Mouse (Mus musculus) intestine, embryonic 16.5 days (tissue): ENCODE results near the gene Gm20388. TPM values are rescaled to one million over a fixed set of nuclear protein-coding genes. Genes with fewer than 3 reads are reported as not detected.

Experiments
- ATAC-seq: fragments of 200-750 bp; cut with Nextera tagmentation; 2 replicates; pipeline ENCODE4 v1.8.0; 2017; ENCODE audit warnings: moderate TSS enrichment, moderate library complexity
- H3K27ac ChIP-seq: fragments of 300-500 bp; sonication (generic); 2 replicates; pipeline ENCODE4 v1.5.1; 2014; ENCODE audit warnings: mild to moderate bottlenecking, low read length
- H3K27me3 ChIP-seq: fragments of 300-500 bp; sonication (generic); replicated peaks from 2 replicates; pipeline ENCODE4 v1.6.1; 2014; ENCODE audit warnings: low read length, control low read depth, mixed read lengths; ENCODE audit not compliant: control insufficient read depth, insufficient read depth
- H3K36me3 ChIP-seq: fragments of 300-500 bp; sonication (generic); 2 replicates; pipeline ENCODE4 v1.6.1; 2014; ENCODE audit warnings: low read length, control low read depth; ENCODE audit not compliant: control insufficient read depth, insufficient read depth
- H3K4me1 ChIP-seq: fragments of 300-500 bp; sonication (generic); 2 replicates; pipeline ENCODE4 v1.6.1; 2014; ENCODE audit warnings: low read length, control low read depth, mixed read lengths; ENCODE audit not compliant: control insufficient read depth, insufficient read depth
- H3K4me2 ChIP-seq: fragments of 300-500 bp; sonication (generic); 2 replicates; pipeline ENCODE4 v1.6.1; 2014; ENCODE audit warnings: low read depth, low read length, control low read depth
- H3K4me3 ChIP-seq: fragments of 300-500 bp; sonication (generic); 2 replicates; pipeline ENCODE4 v1.5.1; 2014; ENCODE audit warnings: mild to moderate bottlenecking, low read length
- H3K9ac ChIP-seq: fragments of 300-500 bp; sonication (generic); 2 replicates; pipeline ENCODE4 v1.6.1; 2014; ENCODE audit warnings: low read depth, low read length
- H3K9me3 ChIP-seq: fragments of 300-500 bp; sonication (generic); 2 replicates; pipeline ENCODE4 v1.6.1; 2016; ENCODE audit warnings: low read length, control low read depth; ENCODE audit not compliant: control insufficient read depth
- WGBS: fragments of 180-500 bp; shearing (Covaris S2); extraction: QIAGEN DNeasy Blood & Tissue Kit; methylation state at CpG from one replicate; pipeline ENCODE4 v1.1.7; 2014; 5-methylcytosine and 5-hydroxymethylcytosine counted together
- polyA plus RNA-seq: library from polyadenylated mRNA; unstranded; fragments of >200 nt; fragmentation: Nextera tagmentation; extraction: Ambion mirVana; gene quantifications from 2 replicates; pipeline ENCODE4 v1.2.1, GENCODE M21; 2015

Gene Gm20388
- polyA plus RNA-seq, 1 experiment from 2014 or later = 5.8 TPM

DNA sequence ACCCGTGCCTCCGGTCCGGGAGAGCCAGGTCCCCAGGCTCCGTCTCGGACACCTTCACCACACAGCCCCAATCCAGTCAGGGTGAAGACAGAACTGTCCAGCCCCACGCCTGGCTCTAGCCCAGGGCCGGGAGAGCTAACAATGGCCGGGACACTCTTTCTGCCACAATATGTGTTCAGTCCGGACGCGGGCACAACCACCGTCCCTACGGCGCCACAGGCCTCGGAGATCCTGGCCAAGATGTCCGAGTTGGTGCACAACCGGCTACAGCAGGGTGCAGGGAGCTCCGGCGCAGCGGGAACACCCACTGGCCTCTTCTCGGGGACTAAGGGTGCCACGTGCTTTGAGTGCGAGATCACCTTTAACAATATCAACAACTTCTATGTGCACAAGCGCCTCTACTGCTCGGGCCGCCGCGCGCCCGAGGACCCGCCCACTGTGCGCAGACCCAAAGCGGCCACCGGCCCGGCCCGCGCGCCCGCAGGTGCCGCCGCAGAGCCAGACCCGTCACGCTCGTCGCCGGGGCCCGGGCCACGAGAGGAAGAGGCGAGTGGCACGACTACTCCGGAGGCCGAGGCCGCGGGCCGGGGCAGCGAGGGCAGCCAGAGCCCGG, 2425.1 kb downstream of the Gm20388 start:
- peak; percentile 7; the same call in 1 of the 2 replicates for ATAC-seq
- H3K4me1 ChIP-seq = peaks cover 18% of the 10 kb centered on the region
- 34% methylated on average over 57 of the region's 57 CpGs for WGBS
- peak overlapping the region; percentile 78 for H3K4me2 ChIP-seq
- H3K27ac ChIP-seq = no peak overlapping the region
- peak overlapping the region; percentile 51 for H3K4me3 ChIP-seq
- H3K36me3 ChIP-seq = peaks cover 35% of the 10 kb centered on the region
- peak overlapping the region; percentile 57 for H3K9ac ChIP-seq
- peaks cover 14% of the 10 kb centered on the region for H3K27me3 ChIP-seq
- H3K9me3 ChIP-seq = no peaks in the 10 kb centered on the region; the same call in 1 of the 2 replicates

DNA sequence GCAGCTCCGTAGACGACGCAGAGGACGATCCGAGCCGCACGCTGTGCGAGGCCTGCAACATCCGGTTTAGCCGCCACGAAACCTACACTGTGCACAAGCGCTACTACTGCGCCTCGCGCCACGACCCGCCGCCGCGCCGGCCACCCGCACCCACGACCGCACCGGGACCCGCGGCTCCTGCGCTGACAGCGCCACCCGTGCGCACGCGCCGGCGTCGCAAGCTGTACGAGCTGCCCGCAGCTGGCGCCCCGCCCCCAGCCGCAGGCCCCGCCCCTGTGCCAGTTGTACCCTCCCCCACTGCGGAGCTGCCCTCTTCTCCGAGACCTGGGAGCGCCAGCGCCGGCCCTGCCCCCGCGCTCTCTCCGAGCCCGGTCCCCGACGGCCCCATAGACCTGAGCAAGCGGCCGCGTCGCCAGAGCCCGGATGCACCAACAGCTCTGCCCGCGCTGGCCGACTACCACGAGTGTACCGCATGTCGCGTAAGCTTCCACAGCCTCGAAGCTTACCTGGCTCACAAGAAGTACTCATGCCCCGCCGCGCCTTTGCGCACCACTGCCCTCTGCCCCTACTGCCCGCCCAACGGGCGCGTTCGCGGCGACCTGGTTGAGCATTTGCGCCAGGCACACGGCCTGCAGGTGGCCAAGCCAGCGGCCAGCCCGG, 2425.7 kb downstream of the Gm20388 start:
- H3K4me1 ChIP-seq = peaks cover 12% of the 10 kb centered on the region
- no peak overlapping the region for H3K27ac ChIP-seq
- peaks cover 14% of the 10 kb centered on the region for H3K27me3 ChIP-seq
- WGBS = 31% methylated on average over 81 of the region's 81 CpGs
- H3K4me2 ChIP-seq = peak overlapping the region; percentile 78
- peak overlapping the region; percentile 57 for H3K9ac ChIP-seq
- peaks cover 35% of the 10 kb centered on the region for H3K36me3 ChIP-seq
- peak; percentile 17 for ATAC-seq
- no peaks in the 10 kb centered on the region; the same call in 1 of the 2 replicates for H3K9me3 ChIP-seq
- peak overlapping the region; percentile 51 for H3K4me3 ChIP-seq

GRCm38 (mm10) chr8:122338852-122339251, 2428.2 kb downstream of the Gm20388 start:
- peaks cover 32% of the 10 kb centered on the region for H3K36me3 ChIP-seq
- H3K27ac ChIP-seq = no peak overlapping the region
- no peak overlapping the region for H3K9ac ChIP-seq
- no peak for ATAC-seq
- no peak overlapping the region for H3K4me2 ChIP-seq
- 54% methylated on average over 6 of the region's 6 CpGs for WGBS
- H3K4me1 ChIP-seq = peaks cover 26% of the 10 kb centered on the region
- no peaks in the 10 kb centered on the region; the same call in 1 of the 2 replicates for H3K9me3 ChIP-seq
- no peak overlapping the region for H3K4me3 ChIP-seq
- peaks cover 18% of the 10 kb centered on the region for H3K27me3 ChIP-seq

- WGBS = 81% methylated on average over 3 of the region's 3 CpGs
- Histone ChIP-seq H3K36me3 (peaks cover 13% of the 10 kb centered on the region), H3K27me3 (peaks cover 13% of the 10 kb centered on the region), H3K27ac (no peak overlapping the region), H3K4me3 (no peak overlapping the region), H3K9ac (no peak overlapping the region), H3K4me2 (no peak overlapping the region), H3K9me3 (no peaks in the 10 kb centered on the region; the same call in 1 of the 2 replicates), H3K4me1 (peaks cover 27% of the 10 kb centered on the region)
- no peak for ATAC-seq
These were observed 2430.1 kb downstream of the Gm20388 start for GRCm38 (mm10) chr8:122340761-122341160.

GRCm38 (mm10) chr8:122341790-122342189, 2431.1 kb downstream of the Gm20388 start:
- Histone ChIP-seq H3K4me1 (peaks cover 22% of the 10 kb centered on the region), H3K4me2 (no peak overlapping the region), H3K36me3 (peaks cover 4% of the 10 kb centered on the region; the same call in 1 of the 2 replicates), H3K9me3 (no peaks in the 10 kb centered on the region), H3K27me3 (peaks cover 7% of the 10 kb centered on the region; the same call in 1 of the 2 replicates), H3K9ac (no peak overlapping the region), H3K27ac (no peak overlapping the region), H3K4me3 (no peak overlapping the region)
- 76% methylated on average over 6 of the region's 6 CpGs for WGBS
- ATAC-seq = 0 out of 2 replicates have a peak, but pooled peaks have one; percentile 11

- Histone ChIP-seq H3K4me2 (no peak overlapping the region), H3K4me3 (no peak overlapping the region), H3K27me3 (peaks cover 4% of the 10 kb centered on the region; the same call in 1 of the 2 replicates), H3K9ac (no peak overlapping the region), H3K4me1 (peaks cover 22% of the 10 kb centered on the region), H3K36me3 (no peaks in the 10 kb centered on the region; the same call in 1 of the 2 replicates), H3K27ac (no peak overlapping the region), H3K9me3 (no peaks in the 10 kb centered on the region)
- no peak for ATAC-seq
- WGBS = 32% methylated on average over 5 of the region's 5 CpGs
These were observed 2431.7 kb downstream of the Gm20388 start for GRCm38 (mm10) chr8:122342362-122342761.

DNA sequence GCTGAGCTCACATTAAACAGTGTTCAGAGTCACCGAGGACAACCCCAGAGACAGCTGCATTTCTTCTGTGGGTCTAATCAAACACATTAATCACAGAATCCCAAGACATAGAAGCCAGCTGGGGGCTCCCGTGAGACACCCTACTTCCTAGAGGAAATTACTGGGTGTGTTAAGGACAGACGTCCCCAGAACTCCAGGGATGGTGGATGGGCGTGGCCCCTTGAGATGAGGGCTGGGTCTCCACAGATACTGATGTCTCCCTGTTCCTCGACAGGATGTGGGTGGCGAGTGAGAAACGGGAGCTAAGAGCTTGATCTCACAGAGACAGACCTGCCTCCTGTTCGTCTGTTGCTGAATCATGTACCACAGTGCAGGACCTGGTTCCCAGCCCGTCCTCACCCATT, 2432.2 kb downstream of the Gm20388 start:
- 1% methylated on average over 9 of the region's 9 CpGs for WGBS
- ATAC-seq = peak; percentile 16
- Histone ChIP-seq H3K36me3 (no peaks in the 10 kb centered on the region), H3K9ac (peak overlapping the region; percentile 50; the same call in 1 of the 2 replicates), H3K9me3 (no peaks in the 10 kb centered on the region), H3K4me2 (peak overlapping the region; percentile 53), H3K4me1 (peaks cover 22% of the 10 kb centered on the region), H3K4me3 (no peak overlapping the region), H3K27me3 (peaks cover 4% of the 10 kb centered on the region; the same call in 1 of the 2 replicates), H3K27ac (no peak overlapping the region)

DNA sequence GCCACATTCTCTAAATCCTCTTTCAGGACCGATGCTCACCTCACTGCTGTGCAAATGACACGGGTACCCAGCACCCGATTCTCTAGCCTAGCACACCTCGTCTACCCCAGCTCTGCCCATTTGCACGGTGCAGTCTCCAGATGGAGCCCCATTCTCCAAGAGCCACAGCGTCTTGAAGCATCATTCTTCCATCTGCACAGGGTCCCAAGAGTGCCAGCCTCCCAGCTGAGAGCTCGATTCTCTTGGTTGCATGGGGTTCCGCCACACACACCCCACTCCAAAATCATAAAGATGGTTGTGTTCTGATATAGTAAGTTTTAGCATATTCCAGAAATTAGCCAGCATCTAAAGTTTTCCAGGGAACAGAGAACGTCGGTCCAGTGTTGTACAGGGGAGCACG, 2432.7 kb downstream of the Gm20388 start:
- Histone ChIP-seq H3K27me3 (0 out of 2 replicates have a peak, but pooled peaks cover 4% of the 10 kb centered on the region), H3K9ac (peak overlapping the region; percentile 50; the same call in 1 of the 2 replicates), H3K36me3 (no peaks in the 10 kb centered on the region), H3K9me3 (no peaks in the 10 kb centered on the region), H3K4me3 (peak overlapping the region; percentile 29), H3K27ac (no peak overlapping the region), H3K4me2 (peak overlapping the region; percentile 53), H3K4me1 (peaks cover 22% of the 10 kb centered on the region)
- 7% methylated on average over 11 of the region's 11 CpGs for WGBS
- no peak for ATAC-seq

DNA sequence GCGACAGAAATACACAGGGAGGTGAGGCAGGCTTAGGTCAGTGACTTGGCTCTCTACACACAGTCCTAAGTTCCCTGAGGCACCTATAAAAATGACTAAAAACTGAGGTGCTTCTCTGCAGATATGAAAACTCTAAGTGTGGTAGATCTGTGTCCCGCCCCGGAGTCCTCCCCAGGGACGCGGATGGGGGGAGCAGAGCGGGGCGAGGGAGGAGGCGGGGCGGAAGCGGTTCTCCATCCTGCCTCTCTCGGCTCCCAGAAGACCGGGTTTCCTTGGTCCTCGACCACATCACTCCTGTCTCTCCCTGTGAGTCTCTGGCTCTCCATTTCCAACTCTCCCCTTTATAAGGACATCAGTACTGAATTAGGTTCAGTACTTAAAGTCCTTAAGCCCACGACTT, 2433.1 kb downstream of the Gm20388 start:
- Histone ChIP-seq H3K36me3 (no peaks in the 10 kb centered on the region), H3K4me3 (peak overlapping the region; percentile 29), H3K27me3 (0 out of 2 replicates have a peak, but pooled peaks cover 4% of the 10 kb centered on the region), H3K27ac (no peak overlapping the region), H3K9ac (peak overlapping the region; percentile 50; the same call in 1 of the 2 replicates), H3K4me2 (peak overlapping the region; percentile 53), H3K4me1 (peaks cover 22% of the 10 kb centered on the region), H3K9me3 (no peaks in the 10 kb centered on the region)
- WGBS = under 1% methylated on average over 14 of the region's 14 CpGs
- peak; percentile 17; the same call in 1 of the 2 replicates for ATAC-seq
